Mouse (Mus musculus) v-Abl transformed pro-B cells (cell line): ENCODE results near the gene Btf3.

Source experiments
- in situ Hi-C, 2 experiments: fragments of 400-800 bp; cut with MboI; formaldehyde crosslinking; loops; one replicate each; pipeline ENCODE4 v1.15.1; 2025; ENCODE audit not compliant: unreplicated experiment in 2 of 2

Btf3 gene

GRCm38 (mm10) chr13:98316480-98317245 is at the start of gene Btf3:
TSS of gene Btf3 (minus strand) at chr13:98317006.
- in situ Hi-C loops, result loop anchor here (10.0 to 25.0 kb wide), 3 partner anchors 52 to 1021 kb away; partner anchors contain the start of genes Ankra2 (in 1 of the 2), Mrps27 (in 1 of the 2), Ptcd2 (in 1 of the 2) and Utp15 (in 1 of the 2)

- in situ Hi-C loops, result no loop called here
These were observed 49.1 kb upstream of the Btf3 start for GRCm38 (mm10) chr13:98365766-98366421.

GRCm38 (mm10) chr13:98365081-98365480 is 48.3 kb upstream of the Btf3 start:
- in situ Hi-C loops, result no loop called here

GRCm38 (mm10) chr13:98363046-98363445 is 46.2 kb upstream of the Btf3 start:
- in situ Hi-C loops, result no loop called here

- in situ Hi-C loops, result no loop called here
These were observed 44.4 kb upstream of the Btf3 start for GRCm38 (mm10) chr13:98361161-98361560.

GRCm38 (mm10) chr13:98360391-98360790 is 43.6 kb upstream of the Btf3 start:
- in situ Hi-C loops, result no loop called here

- in situ Hi-C loops, result no loop called here
These were observed 42.5 kb upstream of the Btf3 start for GRCm38 (mm10) chr13:98359337-98359736.

- in situ Hi-C loops, result no loop called here
These were observed 41.8 kb upstream of the Btf3 start for GRCm38 (mm10) chr13:98358424-98359181.

GRCm38 (mm10) chr13:98357433-98358423 is 40.9 kb upstream of the Btf3 start:
- in situ Hi-C loops, result no loop called here

- in situ Hi-C loops, result no loop called here
These were observed 40.2 kb upstream of the Btf3 start for GRCm38 (mm10) chr13:98356973-98357425.

GRCm38 (mm10) chr13:98356176-98356972 is 39.6 kb upstream of the Btf3 start:
- in situ Hi-C loops, result no loop called here

- in situ Hi-C loops, result no loop called here
These were observed 38.8 kb upstream of the Btf3 start for GRCm38 (mm10) chr13:98355559-98356111.

- in situ Hi-C loops, result no loop called here
These were observed 38.2 kb upstream of the Btf3 start for GRCm38 (mm10) chr13:98354871-98355558.

- in situ Hi-C loops, result no loop called here
These were observed 37.4 kb upstream of the Btf3 start, which contains the start of gene Foxd1 for GRCm38 (mm10) chr13:98354090-98354801. TSS of gene Foxd1 (plus strand) at chr13:98354242.

- in situ Hi-C loops, result no loop called here
These were observed 36.9 kb upstream of the Btf3 start for GRCm38 (mm10) chr13:98353709-98354089.

GRCm38 (mm10) chr13:98352381-98352975 is 35.7 kb upstream of the Btf3 start:
- in situ Hi-C loops, result no loop called here

- in situ Hi-C loops, result no loop called here
These were observed 34.7 kb upstream of the Btf3 start for GRCm38 (mm10) chr13:98351527-98351926.
